Mouse (Mus musculus): ENCODE data around the gene Slc48a1.

Slc48a1 gene

DNA sequence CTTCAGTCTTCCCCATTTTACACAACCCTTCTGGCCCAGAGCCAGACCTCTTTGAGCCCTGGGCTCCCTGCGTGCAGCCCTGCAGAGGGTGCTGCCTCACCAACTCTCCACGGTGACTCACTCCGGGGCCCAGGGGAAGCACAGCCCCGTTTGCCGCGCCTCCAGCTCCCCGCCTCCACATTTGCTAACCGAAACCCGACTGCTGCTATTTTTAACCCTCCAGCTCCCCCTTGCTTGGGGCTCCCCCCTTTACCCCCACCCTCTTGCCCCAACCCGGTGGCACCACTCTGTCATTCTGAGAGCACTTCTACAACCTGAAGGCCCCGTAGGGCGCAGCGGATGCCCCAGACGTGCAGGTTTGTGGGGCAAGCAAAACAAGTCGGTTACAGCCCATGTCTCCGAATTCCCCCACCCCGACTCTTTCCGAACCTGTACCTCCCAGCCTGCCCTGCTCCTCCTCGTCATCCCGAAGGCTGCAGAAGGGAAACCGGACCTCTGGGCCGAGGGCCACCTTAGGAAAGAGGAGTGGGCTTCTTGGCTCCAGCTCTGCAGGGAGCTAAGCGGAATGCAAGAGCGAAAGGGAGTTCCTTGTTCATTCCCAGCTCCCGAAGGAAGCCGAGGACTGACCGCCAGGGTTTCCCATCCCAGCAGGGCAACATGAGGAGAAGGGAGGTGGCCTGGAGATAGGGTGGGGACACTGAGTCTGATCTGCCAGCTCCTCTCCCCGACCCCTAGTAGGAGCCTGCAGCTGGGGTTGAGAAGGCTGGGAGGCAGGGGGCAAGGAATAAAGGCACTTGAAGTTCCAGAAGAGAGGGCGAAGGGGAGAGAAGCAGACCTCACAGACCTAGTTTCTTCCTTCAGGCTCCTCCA lies 47.0 kb downstream of the Slc48a1 start:
- peak; percentile 71 to 82 for DNase-seq (ENCODE audit: low spot score in 2 of 2)

GRCm38 (mm10) chr15:97825941-97826587 lies 47.7 kb downstream of the Slc48a1 start:
- peak in 1 of 2 experiments; percentile 34 for DNase-seq (ENCODE audit: low spot score in 2 of 2)

- no peak for DNase-seq (ENCODE audit: low spot score in 2 of 2)
Observed at GRCm38 (mm10) chr15:97826588-97827261, 48.4 kb downstream of the Slc48a1 start.

DNA sequence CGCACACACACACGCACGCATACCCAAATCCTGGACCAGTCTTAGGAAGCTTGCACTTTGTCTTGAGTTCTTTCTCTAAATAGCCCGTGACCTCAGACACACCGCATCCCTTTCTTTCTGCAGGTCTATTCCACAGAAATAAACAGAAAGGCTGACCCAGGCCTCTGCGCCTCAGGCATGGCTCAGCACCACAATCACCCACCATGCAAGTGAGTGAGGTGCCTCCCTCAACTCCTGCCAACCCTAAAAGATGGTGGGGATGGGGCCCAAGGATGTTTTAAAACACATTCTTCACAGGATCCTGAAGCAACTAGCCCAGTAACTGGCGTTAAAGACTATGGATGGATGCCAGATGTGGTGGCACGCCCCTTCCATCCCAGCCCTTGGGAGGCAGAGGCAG lies 49.1 kb downstream of the Slc48a1 start:
- DNase-seq (ENCODE audit: low spot score in 2 of 2) = no peak

DNA sequence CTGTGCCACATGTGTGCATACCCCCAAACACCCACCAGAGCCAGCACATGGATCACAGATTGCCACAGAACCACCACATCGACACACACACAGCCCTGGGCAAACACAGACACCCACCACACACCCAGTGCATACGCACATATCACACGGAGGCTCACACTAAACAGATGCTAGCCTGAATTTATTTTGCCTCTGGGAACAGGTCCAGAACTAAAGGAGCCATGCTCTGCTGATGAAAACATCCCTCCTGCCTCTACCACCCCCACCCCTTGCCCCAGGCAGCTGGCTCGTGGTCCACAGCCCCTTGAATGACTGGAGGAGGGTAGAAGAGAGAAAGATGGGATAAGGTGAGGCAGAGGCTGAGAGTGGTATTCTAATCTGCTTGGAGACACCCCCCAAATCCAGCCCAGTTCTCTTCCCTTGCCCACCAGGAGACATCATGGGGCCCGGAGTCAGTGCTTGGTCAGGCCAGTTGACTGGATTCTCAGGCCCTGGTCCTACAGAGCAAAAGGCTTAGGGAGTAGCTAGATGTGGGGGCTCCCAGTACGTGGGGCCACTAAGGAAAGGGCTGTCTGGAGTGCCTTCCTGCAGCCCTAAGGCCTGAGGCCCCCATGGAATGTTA lies 50.0 kb downstream of the Slc48a1 start:
- DNase-seq (ENCODE audit: low spot score in 2 of 2) = no peak

GRCm38 (mm10) chr15:97828901-97829338 lies 50.6 kb downstream of the Slc48a1 start:
- no peak for DNase-seq (ENCODE audit: low spot score in 2 of 2)

- no peak for DNase-seq (ENCODE audit: low spot score in 2 of 2)
Observed at GRCm38 (mm10) chr15:97829432-97829831, 51.1 kb downstream of the Slc48a1 start.

DNA sequence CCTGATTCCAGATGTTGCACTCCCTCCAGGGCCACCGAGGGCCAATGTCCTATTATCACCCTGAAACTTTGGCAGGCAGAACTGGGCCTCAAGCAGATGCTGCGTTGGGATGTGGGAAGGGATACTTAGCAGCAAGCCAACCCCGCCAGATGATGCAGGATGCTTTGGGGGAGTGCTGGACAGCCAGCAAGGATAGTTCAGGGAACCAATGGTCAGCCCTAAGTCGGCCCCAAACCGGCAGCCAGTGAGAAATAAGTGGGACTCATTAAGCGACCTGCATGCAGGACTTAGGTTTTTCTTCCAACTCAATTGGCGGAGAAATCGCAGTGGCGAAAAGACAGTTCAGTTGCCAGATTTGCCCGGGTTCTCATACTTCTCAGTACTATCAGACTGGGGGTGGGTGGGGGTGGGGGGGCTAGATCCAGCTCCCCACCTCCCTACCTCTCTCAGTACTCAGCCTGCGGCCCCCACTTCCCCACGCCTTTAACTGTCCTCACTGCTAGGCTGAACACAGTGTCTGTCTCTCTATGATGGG lies 52.0 kb downstream of the Slc48a1 start:
- DNase-seq (ENCODE audit: low spot score in 2 of 2) = no peak

DNA sequence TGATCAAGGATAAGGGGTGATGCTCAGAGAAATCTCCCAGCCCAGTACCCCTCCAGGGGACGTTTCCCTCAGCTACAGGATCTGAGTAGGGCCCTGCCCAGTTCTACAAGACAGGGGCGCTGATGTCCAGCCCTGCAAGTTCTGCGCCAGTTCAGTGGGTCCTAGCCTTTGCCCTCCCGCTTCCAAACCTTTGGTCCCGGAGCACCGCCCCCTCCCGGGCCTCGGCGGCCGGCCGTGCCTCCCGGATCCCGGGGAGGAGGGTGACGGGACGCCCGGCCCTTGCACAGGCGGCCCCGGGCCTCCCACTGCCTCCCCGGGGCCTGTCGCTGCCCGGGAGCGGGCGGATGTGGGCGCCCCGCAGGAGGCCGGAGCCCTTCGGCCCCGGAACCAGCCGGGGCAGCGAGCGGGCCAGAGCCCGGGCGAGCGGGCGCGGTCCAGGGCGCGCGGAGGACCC lies 52.5 kb downstream of the Slc48a1 start:
- DNase-seq (ENCODE audit: low spot score in 2 of 2) = peak in 1 of 2 experiments; percentile 29

DNA sequence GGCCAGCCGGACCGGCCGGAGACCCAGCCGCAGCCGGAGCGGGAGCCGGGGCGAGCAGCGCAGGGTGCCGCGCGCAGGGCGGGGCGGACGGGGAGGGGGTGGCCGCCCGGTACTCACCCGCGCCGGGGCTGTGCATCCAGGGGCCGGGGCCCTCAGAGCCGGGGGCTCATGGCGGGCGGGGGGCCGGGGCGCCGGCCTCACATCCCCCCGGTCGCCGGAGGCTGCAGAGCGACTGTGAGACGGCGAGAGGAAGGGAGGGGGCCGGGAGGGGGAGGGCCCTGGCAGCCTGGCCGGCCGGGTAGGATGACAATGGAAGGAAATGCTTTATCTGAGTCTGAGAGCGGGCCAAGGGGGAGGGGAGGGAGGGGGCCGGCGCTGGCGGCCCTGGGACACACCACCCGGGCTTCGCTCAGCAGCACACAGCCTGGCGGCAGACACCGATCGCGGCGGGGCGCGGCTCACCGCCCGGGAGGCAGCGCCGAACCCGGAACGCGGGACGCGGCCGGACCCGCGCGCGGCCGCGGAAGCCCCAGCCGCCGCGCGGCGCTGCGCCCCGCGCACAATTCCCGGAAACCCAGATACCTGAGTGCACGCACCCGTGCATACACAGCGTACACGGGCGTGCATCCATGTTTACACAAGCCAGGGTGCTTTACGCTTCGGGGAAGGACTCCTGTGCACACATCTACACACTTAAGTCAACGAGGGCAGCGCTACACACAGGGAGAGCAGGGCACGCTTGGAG lies 53.1 kb downstream of the Slc48a1 start:
- peak in 1 of 2 experiments; percentile 35 for DNase-seq (ENCODE audit: low spot score in 2 of 2)

- no peak for DNase-seq (ENCODE audit: low spot score in 2 of 2)
Observed at GRCm38 (mm10) chr15:97831987-97832640, 53.8 kb downstream of the Slc48a1 start.

- DNase-seq (ENCODE audit: low spot score in 2 of 2) = no peak
Observed at GRCm38 (mm10) chr15:97832764-97833479, 54.6 kb downstream of the Slc48a1 start.

DNA sequence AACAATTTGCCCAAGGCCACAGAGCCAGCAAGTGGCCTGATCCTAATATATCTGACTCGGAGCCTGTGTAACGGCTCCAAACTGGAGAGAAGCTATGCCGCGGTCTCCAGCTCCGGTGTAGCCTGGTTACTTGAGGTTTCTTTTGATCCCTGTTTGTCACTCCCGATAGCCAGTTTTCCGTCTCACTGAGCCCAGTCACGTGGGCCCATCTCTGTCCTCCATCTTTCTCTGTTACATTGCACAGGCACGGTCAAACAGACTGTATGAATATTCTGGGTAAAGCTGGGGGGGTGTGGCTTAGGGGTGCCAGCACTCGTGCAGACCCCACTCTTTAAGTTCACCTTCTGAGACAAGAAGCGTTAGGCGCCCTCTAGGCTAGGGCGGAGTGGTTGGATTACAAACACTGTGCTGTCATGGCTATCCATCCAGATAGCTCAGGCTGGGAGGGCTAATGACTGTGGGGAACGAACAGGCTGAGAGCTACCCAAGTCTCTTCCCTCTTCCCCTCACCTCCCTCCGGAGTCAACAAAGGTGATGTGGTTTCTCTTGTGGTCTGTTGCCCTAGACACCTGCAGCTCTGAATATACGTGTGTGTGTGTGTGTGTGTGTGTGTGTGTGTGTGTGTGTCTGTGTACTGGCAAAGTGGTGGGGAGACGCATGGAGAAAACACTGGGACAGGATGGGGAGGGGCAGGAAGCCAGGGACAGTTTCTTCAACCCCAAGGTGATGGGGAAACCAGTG lies 58.0 kb downstream of the Slc48a1 start:
- no peak for DNase-seq (ENCODE audit: low spot score in 2 of 2)

- no peak for DNase-seq (ENCODE audit: low spot score in 2 of 2)
Observed at GRCm38 (mm10) chr15:97836894-97837247, 58.6 kb downstream of the Slc48a1 start.

DNA sequence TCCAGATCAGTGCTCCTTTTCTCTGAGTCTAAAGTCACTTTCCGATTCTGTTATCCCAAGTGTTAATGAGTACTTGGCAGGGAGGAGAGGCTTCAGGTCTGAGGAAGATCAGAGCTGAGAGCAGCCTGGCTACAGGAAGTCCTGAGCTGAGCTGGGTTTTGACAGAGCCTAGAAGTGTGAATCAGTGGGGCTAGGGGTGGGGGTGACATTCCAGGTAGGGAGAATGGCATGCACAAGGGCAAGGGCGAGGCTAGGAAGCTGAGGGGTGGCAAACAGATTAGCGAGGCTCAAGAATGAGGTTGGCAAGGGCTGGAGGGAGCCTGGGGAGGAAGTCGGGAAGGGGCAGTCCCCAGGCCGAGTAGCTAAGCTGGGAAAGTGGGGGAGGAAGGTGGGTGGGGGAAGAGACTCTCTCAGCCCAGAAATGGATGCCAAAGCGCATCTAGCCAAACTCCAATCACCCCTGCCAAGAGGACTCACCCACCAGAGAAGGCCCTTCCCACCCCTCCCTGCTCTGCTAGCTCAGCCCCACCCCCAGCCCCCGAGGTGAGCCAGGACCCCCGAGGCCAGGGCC lies 59.3 kb downstream of the Slc48a1 start:
- no peak for DNase-seq (ENCODE audit: low spot score in 2 of 2)

- no peak for DNase-seq (ENCODE audit: low spot score in 2 of 2)
Observed at GRCm38 (mm10) chr15:97838395-97838794, 60.1 kb downstream of the Slc48a1 start.

- no peak for DNase-seq (ENCODE audit: low spot score in 2 of 2)
Observed at GRCm38 (mm10) chr15:97839012-97839411, 60.7 kb downstream of the Slc48a1 start.

DNA sequence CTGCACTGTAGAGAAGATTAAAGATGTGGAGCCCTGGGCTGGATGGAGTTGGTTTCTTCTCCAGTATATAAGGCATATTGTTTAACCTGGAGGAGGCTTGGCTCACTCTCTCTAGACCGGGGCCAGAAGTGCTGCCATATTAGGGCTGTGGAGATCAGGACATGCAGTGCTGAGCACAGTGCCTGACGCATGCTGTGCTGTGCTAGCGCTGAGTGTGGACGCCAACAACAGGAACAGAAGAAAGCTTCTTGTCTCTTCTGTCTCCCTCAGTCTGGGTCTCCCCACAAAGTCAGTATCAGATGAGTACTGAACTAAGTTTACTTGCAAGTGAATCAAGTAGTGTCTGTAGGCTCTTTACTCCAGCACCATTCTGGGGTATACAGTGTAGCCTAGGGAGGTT lies 61.2 kb downstream of the Slc48a1 start:
- no peak for DNase-seq (ENCODE audit: low spot score in 2 of 2)

DNA sequence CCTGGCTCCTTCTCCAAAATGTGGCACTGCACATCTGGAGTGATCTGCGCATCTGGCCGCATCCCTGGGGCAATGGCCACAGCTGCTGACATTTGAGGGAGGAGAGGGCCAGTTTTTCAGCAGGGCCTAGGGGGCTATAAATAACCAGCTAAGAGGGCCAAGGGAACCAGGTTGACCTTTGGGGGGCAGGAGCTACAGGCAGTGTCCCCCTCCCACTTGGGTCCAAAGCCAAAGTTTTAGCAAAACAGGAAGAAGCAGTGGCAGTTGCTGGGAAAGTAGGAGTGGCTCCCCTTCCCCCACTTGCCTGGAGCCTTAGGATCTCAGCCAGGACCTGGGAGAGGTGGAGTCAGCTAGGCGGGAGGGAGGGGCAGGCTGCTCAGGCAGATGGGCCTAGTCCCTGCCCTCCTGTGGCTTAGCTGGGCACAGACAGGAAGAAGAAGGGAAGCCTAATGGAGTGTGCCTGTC lies 61.7 kb downstream of the Slc48a1 start:
- no peak for DNase-seq (ENCODE audit: low spot score in 2 of 2)

Data from spleen, postnatal 14 days (tissue).